Mouse (Mus musculus) liver, postnatal 0 days (tissue): ENCODE measurements around the gene Rcn1. TPM values are rescaled to one million over a fixed set of nuclear protein-coding genes. Genes with fewer than 3 reads are reported as not detected.

Experiments
- ATAC-seq: fragments of 200-750 bp; cut with Nextera tagmentation; 2 replicates; pipeline ENCODE4 v1.8.0; 2017; ENCODE audit warnings: mild to moderate bottlenecking, moderate library complexity
- DNase-seq: peaks from one replicate; pipeline ENCODE4 v3.0.0-alpha.2; 2016
- H3K27ac ChIP-seq: fragments of 300-500 bp; sonication (generic); 2 replicates; pipeline ENCODE4 v1.5.1; 2014; ENCODE audit warnings: antibody characterized with exemption, moderate library complexity, mild to moderate bottlenecking, low read depth
- H3K27me3 ChIP-seq: fragments of 300-500 bp; sonication (generic); 2 replicates; pipeline ENCODE4 v1.6.1; 2014; ENCODE audit warnings: low read length, control low read depth, mixed read lengths; ENCODE audit not compliant: insufficient read depth
- H3K36me3 ChIP-seq: fragments of 300-500 bp; sonication (generic); replicated peaks from 2 replicates; pipeline ENCODE4 v1.6.1; 2014; ENCODE audit warnings: mild to moderate bottlenecking, control low read depth, low read length, moderate library complexity, mixed read lengths; ENCODE audit not compliant: insufficient read depth
- H3K4me1 ChIP-seq: fragments of 300-500 bp; sonication (generic); 2 replicates; pipeline ENCODE4 v1.6.1; 2014; ENCODE audit warnings: antibody characterized with exemption, mild to moderate bottlenecking, control low read depth; ENCODE audit not compliant: insufficient read depth
- H3K4me2 ChIP-seq: fragments of 300-500 bp; sonication (generic); 2 replicates; pipeline ENCODE4 v1.6.1; 2014; ENCODE audit warnings: low read depth, mild to moderate bottlenecking, low read length, moderate library complexity, mixed read lengths
- H3K4me3 ChIP-seq: fragments of 300-500 bp; sonication (generic); 2 replicates; pipeline ENCODE4 v1.5.1; 2014; ENCODE audit warnings: low read depth, low read length
- H3K9ac ChIP-seq: fragments of 300-500 bp; sonication (generic); replicated peaks from 2 replicates; pipeline ENCODE4 v1.6.1; 2014; ENCODE audit warnings: mild to moderate bottlenecking, moderate library complexity
- H3K9me3 ChIP-seq: fragments of 300-500 bp; sonication (generic); 2 replicates; pipeline ENCODE4 v1.6.1; 2016; ENCODE audit warnings: mild to moderate bottlenecking, control low read depth, low read length, mixed read lengths
- CTCF ChIP-seq: sonication (generic); IDR thresholded peaks from 2 replicates; pipeline ENCODE4 v1.5.1; 2016; ENCODE audit warnings: antibody characterized with exemption, low read depth
- EP300 ChIP-seq: IDR thresholded peaks from 2 replicates; pipeline ENCODE4 v1.6.1; 2016; ENCODE audit warnings: antibody characterized with exemption, low read depth, mild to moderate bottlenecking
- WGBS: fragments of 180-500 bp; shearing (Covaris S2); extraction: QIAGEN DNeasy Blood & Tissue Kit; methylation state at CpG from one replicate; pipeline ENCODE4 v1.1.7; 2014; ENCODE audit not compliant: insufficient replicate concordance; 5-methylcytosine and 5-hydroxymethylcytosine counted together
- polyA plus RNA-seq: library from polyadenylated mRNA; unstranded; fragments of >200 nt; fragmentation: Nextera tagmentation; extraction: Ambion mirVana; gene quantifications from 2 replicates; pipeline ENCODE4 v1.2.1, GENCODE M21; 2015

The Rcn1 gene
- polyA plus RNA-seq, 1 experiment from 2014 or later = 8.6 TPM

- H3K27me3 ChIP-seq = no peaks in the 10 kb centered on the region
- no peak overlapping the region for H3K9ac ChIP-seq
- no peak overlapping the region for H3K27ac ChIP-seq
- no peak overlapping the region for H3K4me3 ChIP-seq
- peaks cover 4% of the 10 kb centered on the region; the same call in 1 of the 2 replicates for H3K4me1 ChIP-seq
- peaks cover 15% of the 10 kb centered on the region; the same call in 1 of the 2 replicates for H3K36me3 ChIP-seq
- DNase-seq = no peak
- no peak overlapping the region for H3K4me2 ChIP-seq
- WGBS = 88% methylated on average over 4 of the region's 4 CpGs
- TF ChIP-seq EP300 (no peak), CTCF (no peak)
- ATAC-seq = no peak
- H3K9me3 ChIP-seq = no peaks in the 10 kb centered on the region
Observed at GRCm38 (mm10) chr2:105391414-105391784, 7.7 kb downstream of the Rcn1 start.

GRCm38 (mm10) chr2:105390653-105391413 lies 8.3 kb downstream of the Rcn1 start:
- H3K9me3 ChIP-seq = no peaks in the 10 kb centered on the region
- TF ChIP-seq EP300 = no peak
- no peak for TF ChIP-seq CTCF
- no peak overlapping the region for H3K4me2 ChIP-seq
- 66% methylated on average over 6 of the region's 6 CpGs for WGBS
- peaks cover 15% of the 10 kb centered on the region; the same call in 1 of the 2 replicates for H3K36me3 ChIP-seq
- H3K27ac ChIP-seq = no peak overlapping the region
- H3K4me3 ChIP-seq = no peak overlapping the region
- no peak overlapping the region for H3K9ac ChIP-seq
- ATAC-seq (no peak), DNase-seq (no peak)
- H3K4me1 ChIP-seq = no peaks in the 10 kb centered on the region
- H3K27me3 ChIP-seq = no peaks in the 10 kb centered on the region

GRCm38 (mm10) chr2:105389007-105389890 lies 9.9 kb downstream of the Rcn1 start:
- no peak overlapping the region for H3K4me2 ChIP-seq
- H3K9ac ChIP-seq = no peak overlapping the region
- peaks cover 13% of the 10 kb centered on the region; the same call in 1 of the 2 replicates for H3K36me3 ChIP-seq
- no peak for TF ChIP-seq EP300
- TF ChIP-seq CTCF = no peak
- ATAC-seq = no peak
- H3K27ac ChIP-seq = no peak overlapping the region
- no peak overlapping the region for H3K4me3 ChIP-seq
- no peaks in the 10 kb centered on the region for H3K4me1 ChIP-seq
- WGBS = 80% methylated on average over 17 of the region's 17 CpGs
- H3K9me3 ChIP-seq = no peaks in the 10 kb centered on the region
- H3K27me3 ChIP-seq = no peaks in the 10 kb centered on the region
- no peak for DNase-seq

GRCm38 (mm10) chr2:105386418-105386817 lies 12.7 kb downstream of the Rcn1 start:
- no peaks in the 10 kb centered on the region for H3K4me1 ChIP-seq
- no peak for ATAC-seq
- no peak for TF ChIP-seq EP300
- no peak for TF ChIP-seq CTCF
- no peaks in the 10 kb centered on the region for H3K9me3 ChIP-seq
- H3K27me3 ChIP-seq = no peaks in the 10 kb centered on the region
- H3K4me3 ChIP-seq = no peak overlapping the region
- DNase-seq = no peak
- H3K27ac ChIP-seq = no peak overlapping the region
- H3K9ac ChIP-seq = no peak overlapping the region
- no peak overlapping the region for H3K4me2 ChIP-seq
- peaks cover 11% of the 10 kb centered on the region for H3K36me3 ChIP-seq
- 78% methylated on average over 4 of the region's 4 CpGs for WGBS

- no peak overlapping the region for H3K9ac ChIP-seq
- no peaks in the 10 kb centered on the region for H3K27me3 ChIP-seq
- H3K4me3 ChIP-seq = no peak overlapping the region
- peaks cover 11% of the 10 kb centered on the region for H3K36me3 ChIP-seq
- TF ChIP-seq EP300 (no peak), CTCF (no peak)
- no peaks in the 10 kb centered on the region for H3K4me1 ChIP-seq
- no peak overlapping the region for H3K4me2 ChIP-seq
- no peak overlapping the region for H3K27ac ChIP-seq
- 76% methylated on average over 3 of the region's 3 CpGs for WGBS
- no peaks in the 10 kb centered on the region for H3K9me3 ChIP-seq
- DNase-seq (no peak), ATAC-seq (no peak)
Observed at GRCm38 (mm10) chr2:105384998-105385397, 14.1 kb downstream of the Rcn1 start.

- 87% methylated on average over 8 of the region's 8 CpGs for WGBS
Observed at GRCm38 (mm10) chr2:105383063-105383462, 16.1 kb downstream of the Rcn1 start.

More at GRCm38 (mm10) chr2:105383063-105383462, 16.1 kb downstream of the Rcn1 start:
- Histone ChIP-seq H3K27me3 (no peaks in the 10 kb centered on the region), H3K4me2 (no peak overlapping the region), H3K9me3 (no peaks in the 10 kb centered on the region), H3K4me3 (no peak overlapping the region), H3K36me3 (peaks cover 8% of the 10 kb centered on the region), H3K27ac (no peak overlapping the region), H3K4me1 (no peaks in the 10 kb centered on the region), H3K9ac (no peak overlapping the region)
- DNase-seq (no peak), ATAC-seq (no peak)
- TF ChIP-seq CTCF = no peak
- no peak for TF ChIP-seq EP300
